Mouse (Mus musculus) testis, adult 2 months (tissue): Measurements from ENCODE around the gene Dtx3l.

Experiments
- CTCF ChIP-seq: fragments of 200-500 bp; IDR thresholded peaks from 2 replicates; pipeline ENCODE4 v1.5.1; 2012; ENCODE audit warnings: low read depth, mild to moderate bottlenecking, inconsistent platforms, low read length, moderate library complexity; ENCODE audit not compliant: control insufficient read depth, insufficient read depth, insufficient replicate concordance
- POLR2A ChIP-seq: fragments of 200-500 bp; IDR thresholded peaks from 2 replicates; pipeline ENCODE4 v1.6.1; 2012; ENCODE audit warnings: low read depth, mild to moderate bottlenecking, inconsistent platforms, low read length, moderate library complexity; ENCODE audit not compliant: control insufficient read depth

DNA sequence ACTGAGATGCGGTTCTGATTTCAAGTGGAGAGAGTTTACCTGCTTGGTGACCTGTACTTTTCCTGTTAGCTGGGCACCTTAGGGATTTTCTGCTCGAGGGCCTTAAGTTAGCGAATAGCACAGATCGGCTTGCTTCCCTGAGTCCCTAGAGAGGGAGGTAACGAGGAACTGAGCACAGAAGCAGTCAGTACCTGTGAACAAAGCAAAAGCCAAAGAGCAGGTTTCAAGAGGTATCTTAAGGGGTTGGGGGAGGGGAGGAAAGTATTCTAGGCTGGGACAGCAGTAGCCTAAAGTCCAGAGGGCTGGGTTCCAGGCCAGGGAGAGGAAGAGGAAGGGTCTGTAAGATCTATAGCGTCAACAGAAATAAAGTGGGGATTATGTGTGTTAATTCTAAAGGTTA lies 310 bp upstream of the Dtx3l start:
- TF ChIP-seq POLR2A (no peak), CTCF (no peak)
